Mouse (Mus musculus): ENCODE measurements around the gene Ublcp1. TPM values are rescaled to one million over a fixed set of nuclear protein-coding genes. Genes with fewer than 3 reads are reported as not detected.

Gene Ublcp1
- polyA plus RNA-seq, 1 experiment from 2014 or later, result 51.9 TPM

- H3K9ac ChIP-seq (ENCODE audit: low read length), result no peak overlapping the region
- no peaks in the 10 kb centered on the region for H3K36me3 ChIP-seq (ENCODE audit: control insufficient read depth, insufficient read depth, low read length)
- no peaks in the 10 kb centered on the region for H3K9me3 ChIP-seq (replicated peaks; ENCODE audit: control insufficient read depth, low read length)
- H3K4me3 ChIP-seq (replicated peaks; ENCODE audit: low read length), result no peak overlapping the region
- no peak overlapping the region for H3K27ac ChIP-seq (ENCODE audit: low read length)
- H3K27me3 ChIP-seq (ENCODE audit: control insufficient read depth, insufficient read depth, low read length), result no peaks in the 10 kb centered on the region; the same call in 1 of the 2 replicates
- H3K4me1 ChIP-seq (ENCODE audit: control insufficient read depth, insufficient read depth, low read length), result no peaks in the 10 kb centered on the region
- 92% methylated on average over 6 of the region's 6 CpGs for WGBS
- no peak for ATAC-seq (ENCODE audit: insufficient read depth, low FRiP score)
- H3K4me2 ChIP-seq (ENCODE audit: low read depth, low read length), result no peak overlapping the region
Measured at GRCm38 (mm10) chr11:44437786-44438185, 32.5 kb downstream of the Ublcp1 start.

- Histone ChIP-seq H3K27ac (ENCODE audit: low read length) (no peak overlapping the region), H3K9ac (ENCODE audit: low read length) (no peak overlapping the region), H3K27me3 (ENCODE audit: control insufficient read depth, insufficient read depth, low read length) (no peaks in the 10 kb centered on the region), H3K4me2 (ENCODE audit: low read depth, low read length) (no peak overlapping the region), H3K4me1 (ENCODE audit: control insufficient read depth, insufficient read depth, low read length) (no peaks in the 10 kb centered on the region), H3K36me3 (ENCODE audit: control insufficient read depth, insufficient read depth, low read length) (no peaks in the 10 kb centered on the region), H3K9me3 (replicated peaks; ENCODE audit: control insufficient read depth, low read length) (no peaks in the 10 kb centered on the region), H3K4me3 (replicated peaks; ENCODE audit: low read length) (no peak overlapping the region)
- WGBS, result 83% methylated on average over 3 of the region's 3 CpGs
- no peak for ATAC-seq (ENCODE audit: insufficient read depth, low FRiP score)
Measured at GRCm38 (mm10) chr11:44430036-44430435, 40.3 kb downstream of the Ublcp1 start.

- H3K9ac ChIP-seq (ENCODE audit: low read length), result no peak overlapping the region
- H3K27ac ChIP-seq (ENCODE audit: low read length), result no peak overlapping the region
- no peak overlapping the region for H3K4me2 ChIP-seq (ENCODE audit: low read depth, low read length)
- H3K9me3 ChIP-seq (replicated peaks; ENCODE audit: control insufficient read depth, low read length), result no peaks in the 10 kb centered on the region
- H3K4me1 ChIP-seq (ENCODE audit: control insufficient read depth, insufficient read depth, low read length), result no peaks in the 10 kb centered on the region
- H3K27me3 ChIP-seq (ENCODE audit: control insufficient read depth, insufficient read depth, low read length), result no peaks in the 10 kb centered on the region
- H3K36me3 ChIP-seq (ENCODE audit: control insufficient read depth, insufficient read depth, low read length), result no peaks in the 10 kb centered on the region
- no peak for ATAC-seq (ENCODE audit: insufficient read depth, low FRiP score)
- 71% methylated on average over 2 of the region's 2 CpGs for WGBS
- no peak overlapping the region for H3K4me3 ChIP-seq (replicated peaks; ENCODE audit: low read length)
Measured at GRCm38 (mm10) chr11:44427951-44428350, 42.3 kb downstream of the Ublcp1 start.

- Histone ChIP-seq H3K4me2 (ENCODE audit: low read depth, low read length) (no peak overlapping the region), H3K9ac (ENCODE audit: low read length) (no peak overlapping the region), H3K4me1 (ENCODE audit: control insufficient read depth, insufficient read depth, low read length) (no peaks in the 10 kb centered on the region), H3K4me3 (replicated peaks; ENCODE audit: low read length) (no peak overlapping the region), H3K27me3 (ENCODE audit: control insufficient read depth, insufficient read depth, low read length) (no peaks in the 10 kb centered on the region), H3K36me3 (ENCODE audit: control insufficient read depth, insufficient read depth, low read length) (no peaks in the 10 kb centered on the region), H3K27ac (ENCODE audit: low read length) (no peak overlapping the region), H3K9me3 (replicated peaks; ENCODE audit: control insufficient read depth, low read length) (no peaks in the 10 kb centered on the region)
- ATAC-seq (ENCODE audit: insufficient read depth, low FRiP score), result no peak
- WGBS, result 60% methylated on average over 6 of the region's 6 CpGs
Measured at GRCm38 (mm10) chr11:44425626-44426025, 44.7 kb downstream of the Ublcp1 start.

- Histone ChIP-seq H3K27ac (ENCODE audit: low read length) (no peak overlapping the region), H3K27me3 (ENCODE audit: control insufficient read depth, insufficient read depth, low read length) (no peaks in the 10 kb centered on the region), H3K9ac (ENCODE audit: low read length) (no peak overlapping the region), H3K4me2 (ENCODE audit: low read depth, low read length) (no peak overlapping the region), H3K9me3 (replicated peaks; ENCODE audit: control insufficient read depth, low read length) (no peaks in the 10 kb centered on the region), H3K4me3 (replicated peaks; ENCODE audit: low read length) (no peak overlapping the region), H3K4me1 (ENCODE audit: control insufficient read depth, insufficient read depth, low read length) (no peaks in the 10 kb centered on the region), H3K36me3 (ENCODE audit: control insufficient read depth, insufficient read depth, low read length) (no peaks in the 10 kb centered on the region)
- WGBS, result 71% methylated on average over 8 of the region's 8 CpGs
- ATAC-seq (ENCODE audit: insufficient read depth, low FRiP score), result no peak
Measured at GRCm38 (mm10) chr11:44425006-44425405, 45.3 kb downstream of the Ublcp1 start.

- no peak for ATAC-seq (ENCODE audit: insufficient read depth, low FRiP score)
- no peak overlapping the region for H3K27ac ChIP-seq (ENCODE audit: low read length)
Measured at GRCm38 (mm10) chr11:44423955-44424354, 46.3 kb downstream of the Ublcp1 start.

GRCm38 (mm10) chr11:44423261-44423660, 47.0 kb downstream of the Ublcp1 start:
- Histone ChIP-seq H3K9me3 (replicated peaks; ENCODE audit: control insufficient read depth, low read length) (no peaks in the 10 kb centered on the region), H3K27ac (ENCODE audit: low read length) (no peak overlapping the region), H3K36me3 (ENCODE audit: control insufficient read depth, insufficient read depth, low read length) (no peaks in the 10 kb centered on the region), H3K4me1 (ENCODE audit: control insufficient read depth, insufficient read depth, low read length) (no peaks in the 10 kb centered on the region), H3K4me2 (ENCODE audit: low read depth, low read length) (no peak overlapping the region), H3K4me3 (replicated peaks; ENCODE audit: low read length) (no peak overlapping the region), H3K9ac (ENCODE audit: low read length) (no peak overlapping the region), H3K27me3 (ENCODE audit: control insufficient read depth, insufficient read depth, low read length) (no peaks in the 10 kb centered on the region)
- ATAC-seq (ENCODE audit: insufficient read depth, low FRiP score), result no peak
- WGBS, result 34% methylated on average over 6 of the region's 6 CpGs

More at GRCm38 (mm10) chr11:44423955-44424354, 46.3 kb downstream of the Ublcp1 start:
- Histone ChIP-seq H3K4me1 (ENCODE audit: control insufficient read depth, insufficient read depth, low read length) (no peaks in the 10 kb centered on the region), H3K4me3 (replicated peaks; ENCODE audit: low read length) (no peak overlapping the region), H3K4me2 (ENCODE audit: low read depth, low read length) (no peak overlapping the region), H3K36me3 (ENCODE audit: control insufficient read depth, insufficient read depth, low read length) (no peaks in the 10 kb centered on the region), H3K9me3 (replicated peaks; ENCODE audit: control insufficient read depth, low read length) (no peaks in the 10 kb centered on the region), H3K27me3 (ENCODE audit: control insufficient read depth, insufficient read depth, low read length) (no peaks in the 10 kb centered on the region), H3K9ac (ENCODE audit: low read length) (no peak overlapping the region)
- WGBS, result 72% methylated on average over 5 of the region's 5 CpGs

GRCm38 (mm10) chr11:44422337-44423111, 47.8 kb downstream of the Ublcp1 start:
- no peak overlapping the region for H3K27ac ChIP-seq (ENCODE audit: low read length)
- ATAC-seq (ENCODE audit: insufficient read depth, low FRiP score), result no peak

GRCm38 (mm10) chr11:44417403-44417802, 52.9 kb downstream of the Ublcp1 start:
- Histone ChIP-seq H3K36me3 (ENCODE audit: control insufficient read depth, insufficient read depth, low read length) (no peaks in the 10 kb centered on the region), H3K4me1 (ENCODE audit: control insufficient read depth, insufficient read depth, low read length) (no peaks in the 10 kb centered on the region), H3K4me3 (replicated peaks; ENCODE audit: low read length) (no peak overlapping the region), H3K27ac (ENCODE audit: low read length) (no peak overlapping the region), H3K9me3 (replicated peaks; ENCODE audit: control insufficient read depth, low read length) (no peaks in the 10 kb centered on the region), H3K4me2 (ENCODE audit: low read depth, low read length) (no peak overlapping the region), H3K9ac (ENCODE audit: low read length) (no peak overlapping the region), H3K27me3 (ENCODE audit: control insufficient read depth, insufficient read depth, low read length) (no peaks in the 10 kb centered on the region)
- 44% methylated on average over 1 of the region's 1 CpGs for WGBS
- ATAC-seq (ENCODE audit: insufficient read depth, low FRiP score), result no peak

More at GRCm38 (mm10) chr11:44422337-44423111, 47.8 kb downstream of the Ublcp1 start:
- Histone ChIP-seq H3K4me3 (replicated peaks; ENCODE audit: low read length) (no peak overlapping the region), H3K4me1 (ENCODE audit: control insufficient read depth, insufficient read depth, low read length) (no peaks in the 10 kb centered on the region), H3K9me3 (replicated peaks; ENCODE audit: control insufficient read depth, low read length) (no peaks in the 10 kb centered on the region), H3K27me3 (ENCODE audit: control insufficient read depth, insufficient read depth, low read length) (no peaks in the 10 kb centered on the region), H3K4me2 (ENCODE audit: low read depth, low read length) (no peak overlapping the region), H3K36me3 (ENCODE audit: control insufficient read depth, insufficient read depth, low read length) (no peaks in the 10 kb centered on the region), H3K9ac (ENCODE audit: low read length) (no peak overlapping the region)
- whole genome bisulfite sequencing, result 64% methylated on average over 10 of the region's 10 CpGs
